Mouse (Mus musculus) adrenal gland, postnatal 4 days (tissue): ENCODE measurements around the gene Fam171a2. TPM values are rescaled to one million over a fixed set of nuclear protein-coding genes. Genes with fewer than 3 reads are reported as not detected.
"Not testable (repeated sequence)": the region's sequence is repeated elsewhere in the genome, so short reads cannot be mapped to it uniquely, and the experiment has no call there.

Experiments used
- DNase-seq, 2 experiments: peaks; one replicate each; pipeline ENCODE4 v3.0.0; 2021 to 2022; ENCODE audit warnings: low spot score in 2 of 2, mixed read lengths in 2 of 2
- microRNA-seq: library from miRNA; unstranded; fragments of <30 nt; microRNA quantifications from one replicate; pipeline ENCODE4 v1.2.0, GENCODE M21; 2021
- total RNA-seq, 2 experiments: library from RNA; stranded (reverse); gene quantifications; 2 replicates each; pipeline ENCODE4 v1.2.3; 2021

The Fam171a2 gene
- total RNA-seq, 2 experiments from 2014 or later, result 22.5 to 22.9 TPM

GRCm38 (mm10) chr11:102396263-102396662, 51.2 kb downstream of the Fam171a2 start:
- DNase-seq, result no peak

- no peak for DNase-seq
Measured at GRCm38 (mm10) chr11:102395250-102395649, 52.2 kb downstream of the Fam171a2 start.

GRCm38 (mm10) chr11:102394421-102395124, 52.9 kb downstream of the Fam171a2 start:
- no peak for DNase-seq

GRCm38 (mm10) chr11:102393719-102394420, 53.6 kb downstream of the Fam171a2 start:
- no peak for DNase-seq

- DNase-seq, result peak; percentile 83 to 86
Measured at GRCm38 (mm10) chr11:102393238-102393634, 54.2 kb downstream of the Fam171a2 start, which contains the start of gene Rundc3a. Gene Rundc3a (plus strand): TSS chr11:102393403.

- no peak for DNase-seq
Measured at GRCm38 (mm10) chr11:102392441-102393237, 54.8 kb downstream of the Fam171a2 start.

- DNase-seq, result not testable (repeated sequence)
Measured at GRCm38 (mm10) chr11:102389436-102389835, 58.0 kb downstream of the Fam171a2 start.

Small RNAs within 50 kb of the gene (microRNA-seq; reads per million reads assigned to microRNA genes)
- gene Mir6930, result not detected

Other genes starting within 250 kb of the Fam171a2 start
- gene Hdac5, start 217.5 kb downstream of the Fam171a2 start, total RNA-seq, result 100 to 1,000 TPM; 123 to 125 TPM
- 1 to 10 TPM; 4.8 to 6.0 TPM for gene BC030867, start 198.8 kb downstream of the Fam171a2 start, total RNA-seq
- gene Asb16, start 178.9 kb downstream of the Fam171a2 start, total RNA-seq, result under 1 TPM; 0.53 to 0.79 TPM
- 10 to 100 TPM; 56.5 to 58.3 TPM for gene Tmub2, start 162.8 kb downstream of the Fam171a2 start, total RNA-seq
- 10 to 100 TPM; 58.3 to 58.7 TPM for gene Atxn7l3, start 151.1 kb downstream of the Fam171a2 start, total RNA-seq
- gene Ubtf, start 127.9 kb downstream of the Fam171a2 start, total RNA-seq, result 100 to 1,000 TPM; 136 to 152 TPM
- gene Slc4a1, start 81.5 kb downstream of the Fam171a2 start, total RNA-seq, result 100 to 1,000 TPM in 1 of 2 experiments, 10 to 100 TPM in 1; 75.5 to 140 TPM
- gene Rundc3a, start 54.3 kb downstream of the Fam171a2 start, total RNA-seq, result 10 to 100 TPM; 59.3 to 61.2 TPM
- 100 to 1,000 TPM; 254 to 261 TPM for gene Slc25a39, start 39.7 kb downstream of the Fam171a2 start, total RNA-seq
- gene Grn, start 17.4 kb downstream of the Fam171a2 start, total RNA-seq, result 100 to 1,000 TPM; 170 to 175 TPM
- 1 to 10 TPM; 6.1 to 8.4 TPM for gene Itga2b, start 22.4 kb upstream of the Fam171a2 start, total RNA-seq
- gene Gpatch8, start 108.7 kb upstream of the Fam171a2 start, total RNA-seq, result 10 to 100 TPM; 41.5 to 45.8 TPM
- 1 to 10 TPM; 1.4 to 1.9 TPM for gene Gm11627, start 131.8 kb upstream of the Fam171a2 start, total RNA-seq
- gene Fzd2, start 156.7 kb upstream of the Fam171a2 start, total RNA-seq, result 10 to 100 TPM; 11.9 to 16.3 TPM
- under 1 TPM in 1 of 2 experiments, not detected in 1; 0.11 TPM for gene Meioc, start 216.0 kb upstream of the Fam171a2 start, total RNA-seq